Mouse (Mus musculus) embryonic facial prominence, embryonic 10.5 days (tissue): Measurements from ENCODE around the gene Pou4f1. TPM values are rescaled to one million over a fixed set of nuclear protein-coding genes. Genes with fewer than 3 reads are reported as not detected.
"Not testable (repeated sequence)": the region's sequence is repeated elsewhere in the genome, so short reads cannot be mapped to it uniquely, and the experiment has no call there.

Source experiments
- DNase-seq: peaks from one replicate; pipeline ENCODE4 v3.0.0-alpha.2; 2017; ENCODE audit warnings: low spot score
- H3K27ac ChIP-seq: fragments of 300-500 bp; sonication (generic); replicated peaks from 2 replicates; pipeline ENCODE4 v1.5.1; 2016; ENCODE audit warnings: mild to moderate bottlenecking
- H3K27me3 ChIP-seq: fragments of 300-500 bp; sonication (generic); replicated peaks from 2 replicates; pipeline ENCODE4 v1.6.1; 2016; ENCODE audit warnings: low read depth, mild to moderate bottlenecking; ENCODE audit not compliant: poor library complexity, severe bottlenecking
- H3K36me3 ChIP-seq: fragments of 300-500 bp; sonication (generic); replicated peaks from 2 replicates; pipeline ENCODE4 v1.6.1; 2016; ENCODE audit warnings: mild to moderate bottlenecking, moderate library complexity
- H3K4me1 ChIP-seq: fragments of 300-500 bp; sonication (generic); 2 replicates; pipeline ENCODE4 v1.6.1; 2016
- H3K4me3 ChIP-seq: fragments of 300-500 bp; sonication (generic); 2 replicates; pipeline ENCODE4 v1.5.1; 2016; ENCODE audit warnings: mild to moderate bottlenecking, moderate library complexity
- H3K9me3 ChIP-seq: fragments of 300-500 bp; sonication (generic); 2 replicates; pipeline ENCODE4 v1.6.1; 2016; ENCODE audit warnings: mild to moderate bottlenecking
- WGBS: fragments of 180-500 bp; shearing (Covaris S2); methylation state at CpG from one replicate; pipeline ENCODE4 v1.1.7; 2016; 5-methylcytosine and 5-hydroxymethylcytosine counted together
- polyA plus RNA-seq: library from polyadenylated mRNA; unstranded; fragments of >200 nt; fragmentation: Nextera tagmentation; extraction: Ambion mirVana; gene quantifications from 2 replicates; pipeline ENCODE4 v1.2.1, GENCODE M21; 2016

Gene Pou4f1
- polyA plus RNA-seq = 24.9 and 25.4 TPM in 2 replicates

DNA sequence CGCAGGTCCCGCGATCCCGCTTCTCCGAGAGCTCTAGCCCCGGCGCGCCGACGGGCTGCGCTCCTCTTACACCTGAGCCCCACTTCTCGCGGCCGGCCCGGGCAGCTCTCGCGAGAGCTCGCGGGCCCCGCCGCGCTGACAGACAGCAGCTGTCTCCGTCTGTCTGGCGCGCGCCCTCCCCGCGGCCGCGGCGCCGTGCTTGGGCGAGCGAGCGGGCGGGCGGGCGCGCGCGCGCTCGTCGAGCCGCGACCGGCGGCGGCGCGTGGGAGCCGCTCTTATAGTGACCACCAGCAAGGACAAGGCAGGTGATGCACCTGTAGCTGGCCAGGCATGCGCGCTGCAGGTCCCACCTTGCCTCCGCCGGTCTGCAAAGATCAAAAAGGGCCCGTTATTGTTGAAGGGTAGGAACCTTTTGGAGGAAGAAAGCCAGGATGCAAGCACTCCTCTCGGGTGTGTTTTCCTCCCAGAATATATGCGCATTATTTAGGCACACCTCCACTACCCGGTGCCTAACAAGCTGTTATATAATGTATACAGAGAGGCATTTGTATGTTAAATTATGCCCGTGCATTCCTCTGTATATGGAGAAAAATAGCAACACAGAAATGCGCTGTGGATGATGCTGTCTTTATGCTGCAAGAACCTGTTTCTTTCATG is at the start of gene Pou4f1:
Gene Pou4f1, minus strand, starts transcription at position 34 of the 657 bp plus-strand sequence.
- Histone ChIP-seq H3K27ac (no peak within 1 kb of the TSS; the same call in 1 of the 2 replicates), H3K4me3 (peak within 1 kb of the TSS; percentile 63), H3K4me1 (peaks cover 29% of the 10 kb centered on the region), H3K27me3 (peaks cover 100% of the 10 kb centered on the region), H3K36me3 (no peaks in the 10 kb centered on the region), H3K9me3 (no peaks in the 10 kb centered on the region)
- peak; percentile 89 for DNase-seq
- 2% methylated on average over 62 of the region's 62 CpGs for WGBS

DNA sequence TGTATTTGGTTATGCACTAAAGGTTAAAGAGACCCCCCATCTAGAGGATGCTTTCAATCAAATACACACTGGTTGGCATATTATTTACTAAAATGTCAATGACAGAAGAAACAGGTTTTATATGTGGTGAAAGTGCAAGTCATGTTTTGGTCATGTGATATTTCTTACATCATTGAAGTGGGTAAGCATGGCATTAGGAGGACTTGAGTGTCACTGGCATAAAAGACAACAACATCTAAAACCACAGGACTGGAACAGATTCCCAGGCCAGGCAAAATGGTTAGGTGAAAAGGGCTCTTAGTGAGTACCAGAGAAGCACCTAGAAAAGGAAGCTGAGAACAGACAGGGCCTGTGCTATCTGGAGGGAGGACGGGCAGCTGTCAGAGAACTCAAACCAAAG is 43.9 kb upstream of the Pou4f1 start:
- Histone ChIP-seq H3K4me3 (no peak overlapping the region), H3K4me1 (no peaks in the 10 kb centered on the region), H3K27me3 (no peaks in the 10 kb centered on the region), H3K36me3 (peaks cover 40% of the 10 kb centered on the region), H3K27ac (no peak overlapping the region), H3K9me3 (no peaks in the 10 kb centered on the region)
- no peak for DNase-seq
- WGBS = 79% methylated on average over 1 of the region's 1 CpGs

- DNase-seq, H3K4me1 ChIP-seq, H3K27ac ChIP-seq, H3K4me3 ChIP-seq, H3K27me3 ChIP-seq, H3K9me3 ChIP-seq: not testable (repeated sequence)
- peaks cover 98% of the 10 kb centered on the region for H3K36me3 ChIP-seq
- 83% methylated on average over 3 of the region's 3 CpGs for whole genome bisulfite sequencing
These were observed 35.0 kb upstream of the Pou4f1 start for GRCm38 (mm10) chr14:104502761-104503160.

DNA sequence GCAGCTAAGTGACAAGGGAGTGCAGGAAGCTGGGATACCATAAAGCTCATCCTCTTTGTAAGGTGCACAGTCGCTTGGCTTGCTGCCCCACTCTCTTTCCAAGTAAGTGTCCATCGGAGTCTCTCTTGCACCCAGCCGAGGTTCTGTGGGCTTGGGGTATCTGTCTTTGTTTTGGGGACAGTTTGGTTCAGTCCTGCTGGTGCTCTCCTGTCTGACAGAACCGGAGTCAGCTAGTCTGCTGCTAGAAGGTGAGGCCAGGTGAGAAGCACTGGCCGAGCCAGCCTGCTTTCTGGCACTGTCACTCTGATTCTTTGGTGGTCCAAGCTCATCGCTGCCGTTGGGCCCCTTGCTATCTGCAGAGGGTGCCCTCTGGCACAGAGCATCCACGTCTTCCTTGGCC is 12.0 kb upstream of the Pou4f1 start:
- peaks cover 26% of the 10 kb centered on the region for H3K27me3 ChIP-seq
- no peaks in the 10 kb centered on the region; the same call in 1 of the 2 replicates for H3K4me1 ChIP-seq
- DNase-seq = no peak
- H3K9me3 ChIP-seq = no peaks in the 10 kb centered on the region
- H3K36me3 ChIP-seq = peaks cover 60% of the 10 kb centered on the region
- H3K27ac ChIP-seq = no peak overlapping the region
- no peak overlapping the region for H3K4me3 ChIP-seq
- 92% methylated on average over 8 of the region's 8 CpGs for WGBS

GRCm38 (mm10) chr14:104478593-104478992 is 10.8 kb upstream of the Pou4f1 start:
- peaks cover 57% of the 10 kb centered on the region for H3K36me3 ChIP-seq
- no peak for DNase-seq
- no peak overlapping the region for H3K27ac ChIP-seq
- 86% methylated on average over 5 of the region's 5 CpGs for WGBS
- peaks cover 10% of the 10 kb centered on the region for H3K4me1 ChIP-seq
- H3K4me3 ChIP-seq = no peak overlapping the region
- no peaks in the 10 kb centered on the region for H3K9me3 ChIP-seq
- peaks cover 38% of the 10 kb centered on the region for H3K27me3 ChIP-seq

- peaks cover 54% of the 10 kb centered on the region for H3K36me3 ChIP-seq
- DNase-seq = no peak
These were observed 9.8 kb upstream of the Pou4f1 start for GRCm38 (mm10) chr14:104477616-104478015.

GRCm38 (mm10) chr14:104475438-104475837 is 7.6 kb upstream of the Pou4f1 start:
- Histone ChIP-seq H3K9me3 (no peaks in the 10 kb centered on the region), H3K4me1 (peaks cover 23% of the 10 kb centered on the region), H3K27me3 (peaks cover 69% of the 10 kb centered on the region), H3K27ac (no peak overlapping the region), H3K4me3 (no peak overlapping the region), H3K36me3 (peaks cover 43% of the 10 kb centered on the region)
- no peak for DNase-seq
- WGBS = 68% methylated on average over 1 of the region's 1 CpGs

More at GRCm38 (mm10) chr14:104477616-104478015, 9.8 kb upstream of the Pou4f1 start:
- Histone ChIP-seq H3K4me3 (no peak overlapping the region), H3K9me3 (no peaks in the 10 kb centered on the region), H3K27ac (no peak overlapping the region), H3K4me1 (peaks cover 19% of the 10 kb centered on the region), H3K27me3 (peaks cover 47% of the 10 kb centered on the region)
- WGBS = 97% methylated on average over 8 of the region's 8 CpGs

DNA sequence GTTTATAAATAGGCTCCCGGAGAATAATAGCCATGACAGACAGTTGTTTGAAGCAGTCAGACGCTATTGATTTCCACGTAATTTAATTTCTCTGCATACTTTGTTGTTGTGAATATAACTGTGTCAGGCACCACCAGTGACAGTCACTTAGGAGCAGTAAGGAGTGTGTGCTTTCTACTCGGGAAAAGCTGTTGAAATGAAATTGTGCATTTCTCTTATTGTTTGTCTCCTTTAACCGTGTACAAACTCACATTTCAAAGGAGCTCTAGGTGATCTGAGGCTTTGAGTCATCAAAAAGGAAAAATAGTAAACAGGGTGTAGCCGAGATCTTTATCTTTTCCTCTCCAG is 798 bp upstream of the Pou4f1 start:
- Histone ChIP-seq H3K4me3 (no peak overlapping the region; the same call in 1 of the 2 replicates), H3K4me1 (peaks cover 32% of the 10 kb centered on the region)

DNA sequence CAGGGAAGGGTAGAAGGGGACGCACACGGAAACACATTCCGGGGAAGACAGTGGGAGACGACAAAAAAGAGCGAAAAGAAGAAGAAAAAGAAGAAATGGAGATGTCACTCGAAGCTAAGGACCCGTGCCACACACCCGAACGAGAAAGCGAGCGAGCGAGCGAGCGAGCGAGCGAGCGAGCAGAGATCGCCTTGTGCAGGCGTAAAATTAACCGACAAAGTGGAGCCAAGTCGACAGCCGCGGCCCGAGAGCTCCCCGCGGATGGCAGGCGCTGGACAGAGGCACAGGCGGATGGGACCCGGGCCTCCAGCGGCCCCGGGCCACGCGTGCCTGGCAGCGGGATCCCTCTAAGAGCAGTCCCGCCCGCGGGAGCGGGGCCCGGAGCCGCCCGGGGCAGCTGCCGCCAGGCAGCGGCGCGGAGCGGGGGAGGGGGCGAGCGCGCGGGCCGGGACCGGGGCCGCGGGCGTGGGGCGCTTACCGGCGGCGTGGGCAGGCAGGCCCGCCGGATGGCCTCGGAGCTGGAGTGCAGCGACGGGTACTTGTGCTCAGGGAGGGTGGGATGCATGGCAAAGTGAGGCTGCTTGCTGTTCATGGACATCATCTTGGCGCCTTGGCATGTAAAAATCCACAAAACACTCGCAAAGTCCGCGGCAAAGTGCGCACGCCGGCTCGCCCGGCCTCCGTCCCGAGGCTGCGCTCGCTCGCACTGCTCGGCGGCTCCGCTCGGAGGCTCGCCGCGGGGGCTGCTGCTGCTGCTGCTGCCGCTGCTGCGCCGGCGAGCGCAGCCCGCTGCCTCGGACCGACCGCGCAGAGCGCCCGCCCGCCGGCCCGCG is 450 bp downstream of the Pou4f1 start:
- Histone ChIP-seq H3K4me1 (peaks cover 24% of the 10 kb centered on the region), H3K27me3 (peaks cover 100% of the 10 kb centered on the region), H3K27ac (no peak overlapping the region; the same call in 1 of the 2 replicates), H3K36me3 (no peaks in the 10 kb centered on the region), H3K9me3 (no peaks in the 10 kb centered on the region), H3K4me3 (peak overlapping the region; percentile 63)
- under 1% methylated on average over 101 of the region's 101 CpGs for WGBS
- peak; percentile 60 for DNase-seq

More for the DNA sequence above, 798 bp upstream of the Pou4f1 start:
- WGBS = 6% methylated on average over 6 of the region's 6 CpGs
- no peaks in the 10 kb centered on the region for H3K36me3 ChIP-seq
- H3K9me3 ChIP-seq = no peaks in the 10 kb centered on the region
- peaks cover 99% of the 10 kb centered on the region for H3K27me3 ChIP-seq
- no peak overlapping the region for H3K27ac ChIP-seq
- no peak for DNase-seq

GRCm38 (mm10) chr14:104466557-104466956 is 1.2 kb downstream of the Pou4f1 start:
- Histone ChIP-seq H3K36me3 (no peaks in the 10 kb centered on the region), H3K4me3 (peak overlapping the region; percentile 63), H3K9me3 (no peaks in the 10 kb centered on the region), H3K27me3 (peaks cover 100% of the 10 kb centered on the region), H3K27ac (no peak overlapping the region), H3K4me1 (peaks cover 24% of the 10 kb centered on the region)
- WGBS = 2% methylated on average over 43 of the region's 43 CpGs
- DNase-seq = peak; percentile 52

GRCm38 (mm10) chr14:104465483-104466235 is 2.1 kb downstream of the Pou4f1 start:
- Histone ChIP-seq H3K27me3 (peaks cover 100% of the 10 kb centered on the region), H3K36me3 (no peaks in the 10 kb centered on the region), H3K4me1 (peaks cover 20% of the 10 kb centered on the region), H3K27ac (0 out of 2 replicates have a peak overlapping the region, but pooled peaks have one; percentile 6), H3K9me3 (no peaks in the 10 kb centered on the region), H3K4me3 (peak overlapping the region; percentile 63)
- WGBS = under 1% methylated on average over 64 of the region's 64 CpGs
- peak; percentile 54 for DNase-seq

GRCm38 (mm10) chr14:104464841-104465240 is 3.0 kb downstream of the Pou4f1 start:
- no peaks in the 10 kb centered on the region for H3K9me3 ChIP-seq
- DNase-seq = peak; percentile 28
- peaks cover 27% of the 10 kb centered on the region for H3K4me1 ChIP-seq
- H3K36me3 ChIP-seq = no peaks in the 10 kb centered on the region
- peaks cover 100% of the 10 kb centered on the region for H3K27me3 ChIP-seq
- 3% methylated on average over 5 of the region's 5 CpGs for WGBS
- H3K27ac ChIP-seq = no peak overlapping the region
- H3K4me3 ChIP-seq = no peak overlapping the region
